Mouse (Mus musculus): ENCODE measurements around the gene Casz1. TPM values are rescaled to one million over a fixed set of nuclear protein-coding genes. Genes with fewer than 3 reads are reported as not detected.

Gene Casz1
- polyA plus RNA-seq (2015; fragmentation: Nextera tagmentation; extraction: Ambion mirVana): 11.0 and 12.3 TPM in 2 replicates

- H3K36me3 ChIP-seq: no peaks in the 10 kb centered on the region
- H3K27ac ChIP-seq (replicated peaks): peak within 1 kb of the TSS; percentile 75
- H3K4me2 ChIP-seq: peak within 1 kb of the TSS; percentile 99
- peak within 1 kb of the TSS; percentile 62 for H3K4me3 ChIP-seq (replicated peaks)
- ATAC-seq (ENCODE audit: low FRiP score): peak; percentile 80
- WGBS: under 1% methylated on average over 68 of the region's 68 CpGs
- peaks cover 47% of the 10 kb centered on the region for H3K4me1 ChIP-seq
- peaks cover 61% of the 10 kb centered on the region for H3K27me3 ChIP-seq (replicated peaks)
- peak within 1 kb of the TSS; percentile 44 for H3K9ac ChIP-seq (replicated peaks)
- no peaks in the 10 kb centered on the region for H3K9me3 ChIP-seq (replicated peaks)
Measured at GRCm38 (mm10) chr4:148804137-148804779, at the start of gene Casz1. Gene Casz1 (plus strand): TSS chr4:148804429.

- no peak overlapping the region for H3K27ac ChIP-seq (replicated peaks)
- H3K27me3 ChIP-seq (replicated peaks): no peaks in the 10 kb centered on the region
- H3K9ac ChIP-seq (replicated peaks): no peak overlapping the region
- no peak overlapping the region for H3K4me3 ChIP-seq (replicated peaks)
- no peaks in the 10 kb centered on the region for H3K36me3 ChIP-seq
- 30% methylated on average over 4 of the region's 4 CpGs for WGBS
- H3K4me2 ChIP-seq: no peak overlapping the region
- H3K9me3 ChIP-seq (replicated peaks): no peaks in the 10 kb centered on the region
- no peaks in the 10 kb centered on the region for H3K4me1 ChIP-seq
- ATAC-seq (ENCODE audit: low FRiP score): no peak
Measured at GRCm38 (mm10) chr4:148758863-148759262, 45.4 kb upstream of the Casz1 start.

- WGBS: 89% methylated on average over 7 of the region's 7 CpGs
- Histone ChIP-seq H3K4me2 (no peak overlapping the region), H3K27ac (replicated peaks) (no peak overlapping the region), H3K4me3 (replicated peaks) (no peak overlapping the region), H3K9ac (replicated peaks) (no peak overlapping the region), H3K27me3 (replicated peaks) (no peaks in the 10 kb centered on the region), H3K4me1 (no peaks in the 10 kb centered on the region), H3K9me3 (replicated peaks) (no peaks in the 10 kb centered on the region), H3K36me3 (no peaks in the 10 kb centered on the region)
- no peak for ATAC-seq (ENCODE audit: low FRiP score)
Measured at GRCm38 (mm10) chr4:148760152-148760551, 44.1 kb upstream of the Casz1 start.

- no peak overlapping the region for H3K27ac ChIP-seq (replicated peaks)
- H3K9me3 ChIP-seq (replicated peaks): no peaks in the 10 kb centered on the region
- 42% methylated on average over 21 of the region's 21 CpGs for WGBS
- peaks cover 25% of the 10 kb centered on the region for H3K4me1 ChIP-seq
- ATAC-seq (ENCODE audit: low FRiP score): no peak
- no peaks in the 10 kb centered on the region for H3K36me3 ChIP-seq
- H3K9ac ChIP-seq (replicated peaks): no peak overlapping the region
- H3K4me3 ChIP-seq (replicated peaks): no peak overlapping the region
- peaks cover 14% of the 10 kb centered on the region for H3K27me3 ChIP-seq (replicated peaks)
- no peak overlapping the region for H3K4me2 ChIP-seq
Measured at GRCm38 (mm10) chr4:148766021-148766775, 38.0 kb upstream of the Casz1 start.

GRCm38 (mm10) chr4:148767655-148768305 is 36.4 kb upstream of the Casz1 start:
- ATAC-seq (ENCODE audit: low FRiP score): no peak
- no peak overlapping the region for H3K4me2 ChIP-seq
- H3K4me1 ChIP-seq: peaks cover 35% of the 10 kb centered on the region
- H3K9me3 ChIP-seq (replicated peaks): no peaks in the 10 kb centered on the region
- H3K4me3 ChIP-seq (replicated peaks): no peak overlapping the region
- 17% methylated on average over 8 of the region's 8 CpGs for WGBS
- no peaks in the 10 kb centered on the region for H3K36me3 ChIP-seq
- H3K9ac ChIP-seq (replicated peaks): no peak overlapping the region
- peaks cover 29% of the 10 kb centered on the region for H3K27me3 ChIP-seq (replicated peaks)
- no peak overlapping the region for H3K27ac ChIP-seq (replicated peaks)

- Histone ChIP-seq H3K4me3 (replicated peaks) (no peak overlapping the region), H3K27ac (replicated peaks) (no peak overlapping the region), H3K9ac (replicated peaks) (no peak overlapping the region), H3K36me3 (no peaks in the 10 kb centered on the region), H3K4me2 (no peak overlapping the region), H3K4me1 (peaks cover 35% of the 10 kb centered on the region), H3K9me3 (replicated peaks) (no peaks in the 10 kb centered on the region), H3K27me3 (replicated peaks) (peaks cover 34% of the 10 kb centered on the region)
- WGBS: 26% methylated on average over 10 of the region's 10 CpGs
- ATAC-seq (ENCODE audit: low FRiP score): 0 out of 2 replicates have a peak, but pooled peaks have one; percentile 5
Measured at GRCm38 (mm10) chr4:148768649-148769048, 35.6 kb upstream of the Casz1 start.

- peaks cover 35% of the 10 kb centered on the region for H3K4me1 ChIP-seq
- H3K27ac ChIP-seq (replicated peaks): no peak overlapping the region
- H3K36me3 ChIP-seq: no peaks in the 10 kb centered on the region
- peak overlapping the region; percentile 44 for H3K4me2 ChIP-seq
- no peak overlapping the region for H3K9ac ChIP-seq (replicated peaks)
- no peak for ATAC-seq (ENCODE audit: low FRiP score)
- WGBS: 6% methylated on average over 21 of the region's 21 CpGs
- peaks cover 34% of the 10 kb centered on the region for H3K27me3 ChIP-seq (replicated peaks)
- H3K4me3 ChIP-seq (replicated peaks): no peak overlapping the region
- no peaks in the 10 kb centered on the region for H3K9me3 ChIP-seq (replicated peaks)
Measured at GRCm38 (mm10) chr4:148770582-148771408, 33.4 kb upstream of the Casz1 start.

GRCm38 (mm10) chr4:148771409-148771929 is 32.8 kb upstream of the Casz1 start:
- no peak for ATAC-seq (ENCODE audit: low FRiP score)
- H3K27me3 ChIP-seq (replicated peaks): peaks cover 37% of the 10 kb centered on the region
- H3K4me1 ChIP-seq: peaks cover 32% of the 10 kb centered on the region
- no peaks in the 10 kb centered on the region for H3K9me3 ChIP-seq (replicated peaks)
- H3K36me3 ChIP-seq: no peaks in the 10 kb centered on the region
- H3K4me2 ChIP-seq: peak overlapping the region; percentile 44
- H3K27ac ChIP-seq (replicated peaks): no peak overlapping the region
- under 1% methylated on average over 14 of the region's 14 CpGs for WGBS
- H3K9ac ChIP-seq (replicated peaks): no peak overlapping the region
- peak overlapping the region; percentile 7 for H3K4me3 ChIP-seq (replicated peaks)

- WGBS: 78% methylated on average over 6 of the region's 6 CpGs
- no peak overlapping the region for H3K4me2 ChIP-seq
- no peak for ATAC-seq (ENCODE audit: low FRiP score)
- peaks cover 28% of the 10 kb centered on the region for H3K4me1 ChIP-seq
- H3K27me3 ChIP-seq (replicated peaks): peaks cover 41% of the 10 kb centered on the region
- no peak overlapping the region for H3K27ac ChIP-seq (replicated peaks)
- no peak overlapping the region for H3K9ac ChIP-seq (replicated peaks)
- H3K36me3 ChIP-seq: no peaks in the 10 kb centered on the region
- no peaks in the 10 kb centered on the region for H3K9me3 ChIP-seq (replicated peaks)
- no peak overlapping the region for H3K4me3 ChIP-seq (replicated peaks)
Measured at GRCm38 (mm10) chr4:148772658-148773057, 31.6 kb upstream of the Casz1 start.

GRCm38 (mm10) chr4:148774036-148774435 is 30.2 kb upstream of the Casz1 start:
- Histone ChIP-seq H3K27ac (replicated peaks) (no peak overlapping the region), H3K36me3 (no peaks in the 10 kb centered on the region), H3K4me3 (replicated peaks) (no peak overlapping the region), H3K9ac (replicated peaks) (no peak overlapping the region), H3K4me1 (peaks cover 25% of the 10 kb centered on the region), H3K9me3 (replicated peaks) (no peaks in the 10 kb centered on the region), H3K4me2 (no peak overlapping the region), H3K27me3 (replicated peaks) (peaks cover 42% of the 10 kb centered on the region)
- WGBS: 71% methylated on average over 6 of the region's 6 CpGs
- ATAC-seq (ENCODE audit: low FRiP score): no peak

All from neural tube, embryonic 15.5 days (tissue).